8 mouse cellular contexts compared by ENCODE assay signal in genomic region chr4:117120445-117121414, GRCm38 (mm10). TPM values are rescaled to one million over a fixed set of nuclear protein-coding genes. Genes with fewer than 3 reads are reported as not detected.
DNase-seq lines count a peak whose midpoint lies in the region; ATAC-seq lines count a peak whose summit lies in the region.

No protein-coding gene starts in this region.

- peak overlapping the region; percentile 100 for H3K4me2 ChIP-seq in hindbrain, embryonic 15.5 days

- no peaks in the 10 kb centered on the region for H3K36me3 ChIP-seq in hindbrain, embryonic 15.5 days

- peaks cover 29% of the 10 kb centered on the region for H3K4me1 ChIP-seq in hindbrain, embryonic 15.5 days (replicated peaks)

- H3K27me3 ChIP-seq in hindbrain, embryonic 15.5 days: no peaks in the 10 kb centered on the region

- H3K9me3 ChIP-seq in hindbrain, embryonic 15.5 days: no peaks in the 10 kb centered on the region

- ATAC-seq in hindbrain, embryonic 15.5 days (ENCODE audit: low FRiP score, low read depth): peak; percentile 95

- peak; percentile 99 for DNase-seq in R1 (ENCODE audit: low read depth, low spot score)
- peak; percentile 91 to 93 for DNase-seq in cerebellum, postnatal 25 days
- DNase-seq in frontal cortex, postnatal 25 days (ENCODE audit: low spot score in 2 of 2): peak; percentile 82 to 90
- peak; percentile 94 for DNase-seq in left cerebral cortex, adult 11 months (ENCODE audit: low spot score)
- DNase-seq in lung, postnatal 4 days: peak; percentile 96 to 98
- peak; percentile 86 for DNase-seq in retina, postnatal 7 days (ENCODE audit: low read depth, low spot score)
- peak; percentile 73 for DNase-seq in urinary bladder, adult 2 months (ENCODE audit: low spot score)

- H3K4me3 ChIP-seq in hindbrain, embryonic 15.5 days: peak overlapping the region; percentile 82

- H3K27ac ChIP-seq in hindbrain, embryonic 15.5 days (replicated peaks): peak overlapping the region; percentile 93

- WGBS in hindbrain, embryonic 15.5 days: under 1% methylated on average over 69 of the region's 69 CpGs

- H3K9ac ChIP-seq in hindbrain, embryonic 15.5 days: peak overlapping the region; percentile 84

RNA-seq across cellular contexts. Expression of gene Btbd19, which starts 4.8 kb away (rescaled TPM):
- polyA plus RNA-seq in hindbrain, embryonic 15.5 days (2015; fragmentation: Nextera tagmentation; extraction: Ambion mirVana): 4.7 and 5.1 TPM in 2 replicates
- 13.0 and 19.4 TPM in 2 replicates for polyA plus RNA-seq in urinary bladder, adult 2 months (2012; rRNA removed)

RNA-seq across cellular contexts. Expression of gene Tctex1d4, which starts 5.9 kb away (rescaled TPM):
- 0.31 and 1.1 TPM in 2 replicates for polyA plus RNA-seq in hindbrain, embryonic 15.5 days (2015; fragmentation: Nextera tagmentation; extraction: Ambion mirVana)
- 0.35 and 0.58 TPM in 2 replicates for polyA plus RNA-seq in urinary bladder, adult 2 months (2012; rRNA removed)

RNA-seq across cellular contexts. Expression of gene Plk3, which starts 13.0 kb away (rescaled TPM):
- 24.9 and 25.0 TPM in 2 replicates for polyA plus RNA-seq in hindbrain, embryonic 15.5 days (2015; fragmentation: Nextera tagmentation; extraction: Ambion mirVana)
- 12.6 and 15.5 TPM in 2 replicates for polyA plus RNA-seq in urinary bladder, adult 2 months (2012; rRNA removed)

RNA-seq across cellular contexts. Expression of gene Ptch2, which starts 24.9 kb away (rescaled TPM):
- 7.3 and 8.0 TPM in 2 replicates for polyA plus RNA-seq in hindbrain, embryonic 15.5 days (2015; fragmentation: Nextera tagmentation; extraction: Ambion mirVana)
- 2.2 and 3.3 TPM in 2 replicates for polyA plus RNA-seq in urinary bladder, adult 2 months (2012; rRNA removed)

RNA-seq across cellular contexts. Expression of gene Rps8, which starts 35.3 kb away (rescaled TPM):
- 468 and 502 TPM in 2 replicates for polyA plus RNA-seq in hindbrain, embryonic 15.5 days (2015; fragmentation: Nextera tagmentation; extraction: Ambion mirVana)
- 1,373 and 1,379 TPM in 2 replicates for polyA plus RNA-seq in urinary bladder, adult 2 months (2012; rRNA removed)

Comparison
In these comparisons a context has a peak if more than half of its experiments do, and no peak if none do; other contexts are left out.
1. Peak in every context shown above with its lines: DNase-seq, ATAC-seq, H3K4me3 ChIP-seq and H3K27ac ChIP-seq.